In genomic region chr17:32092895-32093294, GRCm38 (mm10) we compare ENCODE assay signal across 15 mouse cellular contexts. TPM values are rescaled to one million over a fixed set of nuclear protein-coding genes. Genes with fewer than 3 reads are reported as not detected.
DNase-seq lines count a peak whose midpoint lies in the region; TF ChIP-seq lines count a peak whose summit lies in the region.
"Had no signal": no experiment of that assay in that cellular context is flagged by ENCODE, and none has a peak within 500 bp of the region (broad histone marks: within the 10 kb centered on the region; RNA-seq: fewer than 3 reads in every experiment).

No protein-coding gene starts in this region.

- peak; percentile 34 for TF ChIP-seq CTCF in left cerebral cortex, adult 2 months (IDR thresholded peaks at IDR 0.05)
- no peak for TF ChIP-seq CTCF in thymus, adult 2 months (IDR thresholded peaks at IDR 0.05; ENCODE audit: borderline replicate concordance, control insufficient read depth, extremely low read depth, insufficient read depth, low read length, poor library complexity)

- no peak overlapping the region for H3K4me3 ChIP-seq in left cerebral cortex, adult 2 months
- no peak overlapping the region for H3K4me3 ChIP-seq in thymus, adult 2 months (ENCODE audit: control insufficient read depth, insufficient read depth, low read length)
- H3K4me3 ChIP-seq: embryonic facial prominence, embryonic 15.5 days; heart, embryonic 10.5 days; limb, embryonic 13.5 days had no signal

- H3K27me3 ChIP-seq in thymus, adult 2 months (ENCODE audit: control insufficient read depth, insufficient read depth, low read length), result no peaks in the 10 kb centered on the region
- H3K27me3 ChIP-seq: limb, embryonic 13.5 days had no signal

- DNase-seq in left cerebral cortex, adult 2 months (ENCODE audit: extremely low spot score in 1 of 2, low spot score in 2 of 2), result no peak
- DNase-seq in left cerebral cortex, adult 9 months (ENCODE audit: low spot score in 2 of 2), result no peak
- DNase-seq in thymus, postnatal 4 days, result peak; percentile 48
- DNase-seq in thymus, adult 2 months, result no peak
- peak; percentile 47 for DNase-seq in induced T-regulatory cell, adult 2 months (ENCODE audit: low read depth)
- no peak for DNase-seq in right cerebral cortex, postnatal 10 days (ENCODE audit: low spot score in 2 of 2)
- no peak for DNase-seq in gastrocnemius, postnatal 14 days
- DNase-seq: cerebellum, adult 11 months; kidney, postnatal 4 days had no signal

- no peaks in the 10 kb centered on the region for H3K36me3 ChIP-seq in thymus, adult 2 months (ENCODE audit: control insufficient read depth, insufficient read depth, low read length)
- H3K36me3 ChIP-seq: embryonic facial prominence, embryonic 15.5 days; heart, embryonic 10.5 days; limb, embryonic 13.5 days had no signal

- WGBS in thymus, adult 2 months, result 93% methylated on average over 5 of the region's 5 CpGs

- H3K27ac ChIP-seq in left cerebral cortex, adult 2 months, result no peak overlapping the region
- H3K27ac ChIP-seq in thymus, adult 2 months (ENCODE audit: control insufficient read depth, insufficient read depth, low read length), result no peak overlapping the region
- H3K27ac ChIP-seq: embryonic facial prominence, embryonic 15.5 days; heart, embryonic 10.5 days; limb, embryonic 13.5 days had no signal

- intact Hi-C loops in left cerebral cortex, adult 2 months (cut with DNase I), result no loop called here
- intact Hi-C loops in gastrocnemius, postnatal 14 days (cut with DNase I; ENCODE audit: low total_unique reads), result no loop called here

- H3K4me1 ChIP-seq in thymus, adult 2 months (replicated peaks; ENCODE audit: control insufficient read depth, insufficient read depth, low read length), result peaks cover 9% of the 10 kb centered on the region

- no peak for TF ChIP-seq POLR2A in thymus, adult 2 months (IDR thresholded peaks at IDR 0.05; ENCODE audit: control insufficient read depth, extremely low read depth, insufficient read depth, low read length, poor library complexity)

RNA-seq across cellular contexts. Expression of gene Hsf2bp, which starts 56.7 kb away (rescaled TPM):
- total RNA-seq in left cerebral cortex, adult 2 months (2021), result 1 to 10 TPM in 1 of 2 experiments, under 1 TPM in 1; 0.93 to 1.3 TPM
- polyA plus RNA-seq in thymus, adult 2 months (2012; rRNA removed), result 0.32 and 0.54 TPM in 2 replicates
- 1 to 10 TPM; 1.4 to 1.6 TPM for total RNA-seq in gastrocnemius, postnatal 14 days (2021)
- total RNA-seq: megakaryocyte progenitor cell, adult 5-6 weeks; monocyte, adult 5-6 weeks; neutrophil, adult 5-6 weeks had no signal

RNA-seq across cellular contexts. Expression of gene Rrp1b, which starts 57.0 kb away (rescaled TPM):
- 10 to 100 TPM; 20.6 to 24.5 TPM for total RNA-seq in left cerebral cortex, adult 2 months (2021)
- polyA plus RNA-seq in thymus, adult 2 months (2012; rRNA removed), result 15.8 and 17.2 TPM in 2 replicates
- total RNA-seq in gastrocnemius, postnatal 14 days (2021), result 10 to 100 TPM in 1 of 2 experiments, 1 to 10 TPM in 1; 9.3 to 12.8 TPM

Comparison
In these comparisons a context has a peak if more than half of its experiments do, and no peak if none do; other contexts are left out.
1. DNase-seq: peak in thymus, postnatal 4 days (single experiment) and induced T-regulatory cell, adult 2 months (single experiment); none in left cerebral cortex, adult 2 months (0 of 2), left cerebral cortex, adult 9 months (0 of 2), thymus, adult 2 months (single experiment), right cerebral cortex, postnatal 10 days (0 of 2) and gastrocnemius, postnatal 14 days (single experiment).